Mouse (Mus musculus): ENCODE data around the gene Ndufa4l2. TPM values are rescaled to one million over a fixed set of nuclear protein-coding genes. Genes with fewer than 3 reads are reported as not detected.

Gene Ndufa4l2
- total RNA-seq, 2 experiments from 2014 or later = 2.1 to 4.9 TPM

DNA sequence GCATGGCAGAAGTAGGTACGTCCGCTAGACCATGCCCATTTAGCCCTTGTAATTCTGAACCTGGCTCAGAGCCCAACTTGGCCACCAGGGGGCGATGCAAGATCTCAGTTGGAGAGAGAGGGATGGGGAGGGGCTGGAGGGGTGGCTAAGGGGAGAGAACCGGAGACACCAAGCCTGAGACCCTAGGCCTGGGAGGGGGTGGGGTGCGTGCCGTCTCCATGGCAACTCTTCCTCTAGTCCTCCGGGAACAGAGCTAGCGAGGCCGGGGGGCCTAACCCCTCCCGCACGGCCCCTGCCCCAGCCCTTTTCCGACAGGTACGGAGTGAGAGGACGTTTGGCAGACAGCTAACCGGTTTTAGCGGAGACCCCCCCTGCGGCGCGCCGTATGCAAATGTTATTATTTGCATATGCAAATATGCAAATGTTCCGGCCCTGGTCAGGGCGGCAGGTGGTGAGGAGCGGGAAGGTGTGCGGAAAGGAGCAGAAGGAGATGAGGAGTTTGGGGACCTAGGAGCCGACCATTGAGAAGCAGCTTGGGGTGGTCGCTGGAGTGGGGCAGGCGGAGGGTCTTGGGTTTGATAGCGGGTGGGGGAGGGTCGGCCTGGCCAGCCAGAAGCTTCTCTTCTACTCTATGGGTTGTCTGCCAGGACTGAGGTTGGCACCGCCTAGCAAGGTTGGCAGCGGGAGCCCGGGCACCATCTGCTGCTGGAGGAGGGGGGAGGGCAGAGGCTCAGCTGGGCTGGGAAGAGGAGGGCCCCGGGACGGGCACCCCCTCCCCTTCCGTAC, 5.5 kb upstream of the Ndufa4l2 start:
- DNase-seq (ENCODE audit: low spot score in 2 of 2) = peak; percentile 71 to 79
- intact Hi-C loops (cut with DNase I) = loop anchor here (1.0 kb wide), 1 partner anchor 29 kb away; no protein-coding TSS in a partner anchor

DNA sequence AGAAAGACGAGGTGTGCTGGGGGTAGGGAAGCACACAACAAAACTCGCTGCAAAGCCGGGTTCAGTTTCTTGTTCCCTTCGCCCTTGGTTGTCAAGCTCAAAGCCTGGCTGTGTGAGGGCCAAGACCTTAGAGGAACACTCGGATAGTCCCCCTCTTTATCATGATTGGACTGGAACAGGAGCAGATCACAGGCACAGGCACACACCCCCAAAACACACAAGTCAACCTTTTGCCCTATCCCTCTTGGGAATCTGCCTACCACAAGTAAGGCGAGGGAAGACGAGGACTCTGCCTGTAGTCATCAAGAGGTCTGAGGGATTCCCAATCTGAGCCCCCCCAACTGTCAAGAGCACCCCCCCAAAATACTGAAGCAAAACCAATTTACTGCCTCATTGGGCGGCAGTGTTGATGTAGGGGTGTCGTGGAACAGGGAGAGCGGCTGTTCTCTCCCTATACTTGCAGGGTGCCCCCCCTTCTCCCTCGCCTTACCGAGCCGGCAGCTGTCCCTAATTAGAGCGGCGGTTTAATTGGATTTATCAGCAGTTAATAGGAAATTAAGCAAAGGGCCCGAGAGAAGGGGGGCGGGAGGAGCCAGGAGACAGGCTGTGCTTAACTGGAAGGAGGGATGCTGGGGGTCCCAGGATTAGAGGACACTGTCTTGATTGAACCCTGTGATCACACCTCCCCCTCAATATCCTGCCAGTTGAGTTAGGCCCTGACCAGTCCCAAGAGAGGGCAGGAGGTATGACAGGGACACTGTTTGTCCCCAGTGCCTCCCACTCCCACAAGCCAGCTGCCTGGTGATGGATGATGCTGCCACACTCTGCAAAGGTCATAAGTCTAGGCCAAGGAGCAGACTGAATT, 4.7 kb upstream of the Ndufa4l2 start:
- intact Hi-C loops (cut with DNase I) = loop anchor here (1.0 kb wide), 1 partner anchor 28 kb away; no protein-coding TSS in a partner anchor
- no peak for DNase-seq (ENCODE audit: low spot score in 2 of 2)

DNA sequence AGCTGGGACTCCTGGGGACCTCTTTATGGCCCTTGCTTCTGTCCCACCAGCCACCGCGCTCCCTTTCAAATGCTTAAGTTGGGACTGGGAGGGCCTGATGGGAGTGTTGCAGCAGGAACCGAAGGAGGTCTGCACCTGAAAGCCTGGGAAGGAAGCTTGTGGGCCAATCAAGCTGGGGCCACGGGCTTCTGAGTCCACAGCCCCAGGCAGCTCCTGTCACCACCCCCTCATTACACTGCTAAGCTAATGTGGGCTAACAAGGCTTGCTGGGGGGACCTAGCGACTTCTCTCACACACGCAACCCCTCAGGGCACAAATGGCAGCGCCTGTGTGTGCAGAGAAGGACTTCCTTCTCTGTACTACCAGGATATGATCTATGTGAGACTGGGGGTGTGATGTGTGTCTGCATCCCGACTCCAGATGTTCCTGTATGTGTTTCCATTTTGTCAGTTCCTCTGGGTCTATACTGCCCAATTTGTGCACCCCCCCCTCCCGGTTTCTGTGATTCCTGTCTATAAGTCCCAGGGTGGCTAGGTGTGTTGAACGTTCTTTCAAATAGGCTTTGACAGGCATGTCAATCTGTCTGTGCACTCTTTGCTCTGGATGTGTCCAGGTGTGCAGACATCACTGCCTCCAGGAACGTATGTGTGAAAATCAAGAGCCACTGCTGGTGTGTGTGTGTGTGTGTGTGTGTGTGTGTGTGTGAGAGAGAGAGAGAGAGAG, 3.7 kb upstream of the Ndufa4l2 start:
- DNase-seq (ENCODE audit: low spot score in 2 of 2) = no peak
- intact Hi-C loops (cut with DNase I) = no loop called here

DNA sequence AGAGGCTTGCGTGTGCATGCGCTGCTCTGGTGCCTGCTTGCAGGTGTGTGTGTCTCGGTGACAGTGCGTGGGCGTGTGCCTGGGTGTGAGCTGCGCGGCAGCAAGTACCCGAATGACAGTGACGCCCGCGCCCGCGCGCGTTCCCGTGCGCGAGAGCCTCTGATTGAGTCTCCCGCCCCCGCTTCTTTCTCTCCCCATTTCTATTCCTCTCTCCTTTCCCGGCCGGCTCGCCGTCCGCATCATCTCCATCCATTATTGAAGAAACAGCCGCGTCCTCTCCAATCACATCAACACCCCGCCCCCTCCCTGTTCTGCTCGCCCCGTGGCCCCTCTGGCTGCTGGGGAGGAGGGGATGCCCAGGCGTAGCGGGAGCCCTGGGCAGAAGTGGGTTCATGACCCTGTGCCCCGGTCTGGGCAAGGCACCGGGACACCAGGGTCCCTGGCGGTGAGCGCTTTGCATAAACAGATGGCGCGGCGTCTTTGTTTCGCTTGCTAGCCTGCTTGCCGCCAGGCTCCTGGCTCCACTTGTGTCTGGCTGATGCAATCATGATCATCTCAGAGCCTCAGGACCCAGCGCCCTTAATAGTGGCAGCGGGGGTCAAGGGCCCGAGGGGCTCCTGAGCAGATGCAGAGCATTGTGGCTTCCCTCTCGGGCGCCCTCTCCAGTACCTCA, 3.0 kb upstream of the Ndufa4l2 start:
- peak; percentile 87 for DNase-seq (ENCODE audit: low spot score in 2 of 2)
- intact Hi-C loops (cut with DNase I) = no loop called here

DNA sequence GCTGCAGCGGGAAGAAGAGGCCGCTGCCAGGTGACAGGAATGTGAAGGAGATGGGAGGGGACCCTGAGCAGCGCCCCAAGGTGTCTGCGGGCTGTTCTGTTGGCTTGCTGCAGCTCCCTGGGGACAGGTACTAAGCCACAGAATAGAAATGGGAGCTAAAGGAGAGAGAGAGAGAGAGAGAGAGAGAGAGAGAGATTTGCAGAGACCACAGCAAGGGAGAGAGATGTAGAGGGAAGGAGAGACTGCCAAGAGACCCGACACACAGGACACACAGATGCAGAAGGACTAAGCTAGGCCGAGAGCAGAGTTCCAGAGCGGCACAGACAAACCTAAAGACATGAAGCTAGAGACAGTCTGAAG, 2.5 kb upstream of the Ndufa4l2 start:
- intact Hi-C loops (cut with DNase I) = no loop called here
- no peak for DNase-seq (ENCODE audit: low spot score in 2 of 2)

DNA sequence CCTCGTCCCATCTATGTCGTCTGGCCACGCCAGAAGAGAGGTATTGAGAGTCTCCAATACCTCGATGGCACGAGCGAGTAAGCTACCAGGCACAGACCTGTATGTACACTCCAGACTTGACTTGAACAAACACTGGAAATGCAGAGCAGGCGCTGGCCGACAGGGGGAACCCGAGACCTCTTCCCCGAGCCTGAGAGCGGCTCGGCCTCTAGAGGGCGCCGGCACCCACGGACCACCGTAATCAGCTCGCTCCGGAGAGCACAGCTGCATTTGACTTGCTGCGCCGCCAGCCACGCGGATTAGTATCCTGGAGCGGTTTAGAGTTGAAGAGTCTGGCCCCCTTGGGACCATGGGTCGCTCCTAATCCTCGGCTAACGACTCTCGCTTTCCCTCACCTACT, 2.0 kb upstream of the Ndufa4l2 start:
- intact Hi-C loops (cut with DNase I) = loop anchor here (1.0 kb wide), 1 partner anchor 25 kb away; no protein-coding TSS in a partner anchor
- DNase-seq (ENCODE audit: low spot score in 2 of 2) = peak; percentile 92 to 94

DNA sequence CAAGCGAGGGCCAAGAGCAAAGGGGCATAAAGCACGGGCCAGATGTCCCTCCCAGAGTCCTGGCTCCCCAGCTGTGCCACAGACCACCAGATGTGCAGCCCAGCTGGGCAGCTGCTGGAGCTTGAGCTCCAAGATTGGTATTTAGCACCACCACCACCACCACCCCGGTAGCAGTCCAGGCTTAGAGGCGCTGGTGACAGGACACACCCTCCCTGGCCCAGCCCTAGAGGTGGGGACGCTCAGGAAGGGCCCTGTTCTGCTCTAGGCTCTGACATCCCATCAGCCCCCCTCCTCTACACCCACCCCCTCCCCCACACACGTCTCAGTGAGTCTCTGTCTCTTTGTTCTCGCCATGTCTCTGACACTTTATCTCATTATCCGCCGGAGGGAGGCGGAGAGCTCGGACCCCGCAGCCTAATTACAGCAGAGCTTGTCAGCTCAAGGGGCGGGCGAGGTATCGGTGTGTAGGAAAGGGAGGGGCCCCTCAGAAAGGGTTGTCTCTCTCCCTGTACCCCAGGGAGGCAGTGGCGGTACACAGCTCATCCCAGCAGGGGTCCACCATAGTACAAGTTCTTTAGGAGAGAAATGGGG, 1.2 kb upstream of the Ndufa4l2 start:
- no peak for DNase-seq (ENCODE audit: low spot score in 2 of 2)
- intact Hi-C loops (cut with DNase I) = loop anchor here (1.0 kb wide), 1 partner anchor 25 kb away; no protein-coding TSS in a partner anchor

DNA sequence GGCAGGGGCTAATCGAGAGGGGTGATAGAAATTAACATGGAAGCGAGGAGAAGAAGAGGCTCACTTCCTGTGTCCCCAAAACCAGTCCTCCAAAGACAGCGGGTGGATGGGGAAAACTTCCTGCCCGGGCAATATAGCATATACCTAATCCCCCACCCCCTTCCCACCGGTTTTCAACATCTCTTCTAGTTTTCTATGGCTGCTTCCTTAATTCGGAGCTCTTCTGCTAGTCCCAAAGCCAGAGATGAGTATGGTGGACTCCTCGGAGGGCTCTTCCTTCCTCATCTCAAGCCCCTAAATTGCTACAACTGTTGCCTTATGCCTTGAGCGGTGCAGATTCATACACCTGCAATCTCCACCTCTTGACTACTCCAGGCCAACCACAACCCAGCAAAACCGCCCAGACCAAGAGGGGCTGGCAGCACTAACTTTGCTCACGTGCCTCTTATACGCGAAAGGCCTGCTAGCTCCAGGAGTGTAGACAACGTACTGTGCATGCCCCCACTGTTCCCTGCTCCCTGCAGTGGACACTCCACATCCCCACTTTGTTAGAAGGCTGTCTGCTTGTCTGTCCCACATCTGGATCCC, 562 bp upstream of the Ndufa4l2 start:
- DNase-seq (ENCODE audit: low spot score in 2 of 2) = no peak
- intact Hi-C loops (cut with DNase I) = no loop called here

DNA sequence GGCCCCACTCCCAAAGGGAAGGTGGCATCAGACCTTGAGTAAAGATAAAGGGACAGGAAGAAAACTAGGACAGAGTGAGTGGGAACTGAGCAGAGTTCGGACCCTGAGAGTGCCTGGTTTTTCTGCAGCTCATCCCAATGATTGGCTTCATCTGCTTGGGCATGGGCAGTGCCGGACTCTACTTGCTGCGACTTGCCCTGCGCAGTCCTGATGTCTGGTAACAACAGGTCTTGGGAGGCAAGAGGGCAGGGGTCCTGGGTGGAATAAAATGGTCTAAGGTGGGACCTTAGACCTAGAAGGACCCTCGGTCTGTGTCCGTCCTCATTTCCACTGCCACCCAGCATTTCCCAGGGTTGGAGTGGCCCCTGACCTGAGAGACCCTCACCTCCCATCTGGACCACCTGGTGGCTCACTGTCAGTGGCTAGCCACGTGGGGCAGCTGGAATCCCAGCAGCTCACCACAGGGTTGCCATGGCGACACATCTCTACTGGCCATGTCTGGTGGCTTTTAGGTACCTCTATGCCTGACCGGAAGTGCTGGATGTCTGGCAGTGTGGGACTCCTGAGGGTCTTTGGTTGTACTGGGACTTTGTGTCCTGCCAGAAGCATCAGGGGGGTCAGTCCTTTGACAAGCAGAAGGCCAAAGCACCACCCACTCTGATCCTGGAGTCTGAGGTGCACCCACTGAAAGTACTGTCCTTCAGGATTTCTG, 660 bp downstream of the Ndufa4l2 start:
- intact Hi-C loops (cut with DNase I) = no loop called here
- no peak for DNase-seq (ENCODE audit: low spot score in 2 of 2)

DNA sequence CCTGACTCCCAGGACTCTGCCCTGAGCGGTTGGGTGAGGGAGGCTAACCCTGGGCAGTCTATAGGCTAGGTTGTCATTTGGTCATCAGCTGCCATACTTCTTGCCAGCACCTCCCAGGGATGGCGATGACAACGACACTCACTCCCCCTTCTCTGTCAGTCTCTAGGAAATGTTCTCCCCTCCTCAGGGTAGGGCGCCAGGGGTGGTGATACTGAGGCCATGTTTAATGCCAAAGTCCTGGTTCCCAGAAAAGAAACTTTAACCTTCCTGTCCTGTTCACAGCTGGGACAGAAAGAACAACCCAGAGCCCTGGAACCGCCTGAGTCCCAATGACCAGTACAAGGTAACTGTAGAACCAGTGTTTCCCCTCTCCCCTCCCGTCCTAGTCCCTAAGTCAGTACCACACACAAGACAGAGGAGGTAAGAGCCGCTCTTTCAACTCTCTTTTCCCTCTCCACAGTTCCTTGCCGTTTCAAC, 1.3 kb downstream of the Ndufa4l2 start:
- no peak for DNase-seq (ENCODE audit: low spot score in 2 of 2)

DNA sequence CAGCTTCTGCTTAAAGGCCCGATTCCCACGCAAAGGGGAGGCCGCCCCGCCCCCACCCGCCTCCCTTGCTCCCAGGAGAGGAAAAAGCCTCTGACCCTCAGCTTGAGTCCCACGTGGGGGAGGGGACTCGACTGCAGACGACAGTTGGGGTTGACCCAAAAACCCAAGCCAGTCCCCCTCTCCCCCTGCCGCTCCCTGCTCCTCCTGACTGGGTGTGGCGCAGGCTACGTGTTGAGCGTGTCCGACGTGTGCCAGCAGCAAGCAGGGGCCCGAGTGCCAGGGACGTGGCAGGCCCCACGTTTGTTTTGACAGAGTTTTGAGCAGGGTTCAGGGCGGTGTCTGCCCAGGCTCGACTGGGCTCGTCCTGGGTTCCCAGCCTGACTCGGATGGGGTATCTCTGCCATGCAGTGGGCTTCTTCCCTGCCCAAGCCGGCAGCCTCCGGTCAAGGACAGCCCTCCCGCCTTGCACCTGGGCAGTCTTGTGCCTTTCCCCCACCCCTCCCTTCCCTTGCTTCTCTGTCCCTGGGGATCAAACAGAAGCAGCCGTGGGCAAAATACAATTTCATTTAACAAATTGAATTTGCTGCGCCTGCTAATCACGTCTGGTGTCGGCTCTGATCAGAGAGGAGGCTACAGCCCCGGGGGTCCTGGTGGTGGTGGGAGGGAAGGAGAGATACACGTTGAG, 2.0 kb downstream of the Ndufa4l2 start:
- DNase-seq (ENCODE audit: low spot score in 2 of 2) = no peak
- intact Hi-C loops (cut with DNase I) = no loop called here

More for the DNA sequence above, 1.3 kb downstream of the Ndufa4l2 start:
- intact Hi-C loops (cut with DNase I) = no loop called here

DNA sequence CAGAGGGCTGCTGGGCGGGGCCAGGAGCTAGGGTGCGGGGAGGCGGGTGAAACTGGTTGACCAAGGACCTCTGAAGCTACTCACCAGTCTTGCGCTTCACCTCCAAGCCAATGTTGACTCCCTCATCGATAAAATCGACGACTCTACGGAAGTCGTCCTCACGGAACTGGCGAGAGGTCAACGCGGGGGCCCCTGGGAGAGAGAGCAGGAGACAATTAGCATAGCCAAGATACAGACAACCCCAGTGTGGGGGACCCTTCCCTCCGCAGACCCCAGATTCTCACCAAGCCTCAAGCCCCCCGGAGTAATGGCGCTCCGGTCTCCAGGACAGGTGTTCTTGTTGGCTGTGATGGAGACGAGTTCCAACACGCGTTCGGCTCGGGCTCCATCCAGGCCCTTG, 3.2 kb downstream of the Ndufa4l2 start:
- DNase-seq (ENCODE audit: low spot score in 2 of 2) = no peak
- intact Hi-C loops (cut with DNase I) = no loop called here

DNA sequence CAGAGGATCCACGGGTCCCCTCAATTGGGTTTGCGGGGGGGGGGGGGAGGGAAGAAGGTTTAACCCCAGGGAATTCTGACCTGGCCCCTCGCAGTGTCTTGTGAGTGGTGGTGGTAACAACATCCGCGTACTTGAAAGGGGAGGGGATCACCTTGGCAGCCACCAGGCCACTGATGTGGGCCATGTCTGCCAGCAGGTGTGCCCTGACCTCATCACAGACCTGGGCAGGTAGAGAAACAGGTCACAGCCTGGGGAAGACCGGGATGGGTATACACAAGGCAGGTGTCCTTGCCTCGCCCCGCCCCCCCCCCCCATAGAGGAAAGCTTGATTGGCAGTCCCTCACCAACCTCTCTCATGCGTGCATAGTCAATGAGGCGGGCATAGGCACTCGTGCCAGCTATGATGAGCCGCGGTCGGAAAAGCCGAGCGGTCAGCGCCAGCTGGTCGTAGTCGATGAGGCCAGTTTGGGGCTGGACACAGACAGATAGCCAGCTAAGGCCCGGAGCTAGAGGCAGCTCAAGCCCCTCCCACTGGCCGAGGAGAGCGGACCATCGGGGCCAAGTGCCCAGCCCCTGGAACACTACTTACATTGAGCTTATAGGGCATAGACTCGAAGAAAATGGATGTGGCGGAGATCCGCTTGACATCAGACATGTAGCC, 4.4 kb downstream of the Ndufa4l2 start:
- no peak for DNase-seq (ENCODE audit: low spot score in 2 of 2)
- intact Hi-C loops (cut with DNase I) = no loop called here

DNA sequence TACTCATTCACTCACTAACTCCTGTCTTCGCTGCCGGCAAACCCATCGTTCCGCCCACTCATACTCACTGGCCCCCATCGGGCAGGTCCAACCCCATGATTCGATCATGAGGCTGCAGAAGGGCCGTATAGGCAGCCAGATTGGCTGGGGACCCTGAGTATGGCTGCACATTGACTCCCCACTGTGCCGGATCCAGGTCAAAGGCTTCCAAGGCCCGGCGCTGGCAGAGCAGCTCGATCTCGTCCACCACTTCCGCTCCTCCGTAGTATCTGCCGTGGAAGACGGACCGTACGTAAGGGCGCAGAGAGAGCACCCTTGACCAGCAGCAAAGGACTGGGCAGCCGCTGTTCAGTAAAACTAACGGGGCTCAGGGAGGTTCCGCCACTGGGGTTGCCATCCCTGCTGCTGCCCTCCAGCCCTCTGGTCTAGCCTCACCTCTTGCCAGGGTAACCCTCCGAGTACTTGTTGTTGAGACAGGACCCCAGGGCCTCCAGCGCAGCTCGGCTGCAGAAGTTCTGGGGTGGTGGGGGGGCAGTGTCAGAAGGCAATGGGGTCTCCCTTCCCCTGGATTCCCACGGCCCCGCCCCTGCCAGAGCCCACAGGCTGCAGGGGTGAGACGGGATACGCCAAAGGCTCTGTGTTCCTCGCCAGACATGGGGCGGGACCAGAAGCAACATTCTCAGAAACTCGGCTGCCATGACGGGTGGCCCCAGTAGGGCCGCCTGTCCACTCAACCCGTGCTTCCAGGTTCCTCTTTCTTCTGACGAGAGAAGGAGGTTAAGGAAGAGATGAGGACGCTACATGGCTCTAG, 5.3 kb downstream of the Ndufa4l2 start:
- intact Hi-C loops (cut with DNase I) = no loop called here
- no peak for DNase-seq (ENCODE audit: low spot score in 2 of 2)

DNA sequence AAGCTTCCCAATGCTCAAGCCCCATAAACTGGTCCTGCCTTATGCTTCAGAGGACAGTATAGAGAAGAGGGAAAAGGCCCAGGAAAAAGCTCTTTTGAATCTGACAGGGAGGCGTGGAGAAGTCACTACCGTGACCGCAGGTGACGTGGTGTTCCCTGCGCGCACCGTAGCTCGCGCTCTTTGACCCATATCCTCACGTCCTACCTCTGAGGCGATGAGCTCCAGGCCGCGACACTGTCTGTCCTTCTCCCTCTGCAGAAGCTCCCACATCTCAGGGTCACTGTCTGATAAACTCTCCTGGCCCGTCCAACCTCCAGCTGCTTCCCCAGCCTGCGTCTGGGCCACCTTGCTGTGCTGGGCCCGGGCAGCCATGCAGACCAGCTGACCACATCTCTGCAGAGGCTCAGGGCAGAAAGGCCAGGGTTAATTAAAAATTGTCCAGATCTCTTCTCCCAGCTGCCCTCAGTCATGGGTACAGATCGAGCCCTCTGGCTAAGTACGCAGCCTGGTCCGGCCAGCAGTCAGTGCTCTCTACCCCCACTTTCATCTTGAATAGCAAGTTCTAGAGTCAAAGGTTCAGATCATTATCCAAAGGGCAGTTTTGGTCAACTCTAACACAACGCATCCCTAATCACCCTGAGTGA, 6.1 kb downstream of the Ndufa4l2 start:
- intact Hi-C loops (cut with DNase I) = no loop called here
- no peak for DNase-seq (ENCODE audit: low spot score in 2 of 2)

DNA sequence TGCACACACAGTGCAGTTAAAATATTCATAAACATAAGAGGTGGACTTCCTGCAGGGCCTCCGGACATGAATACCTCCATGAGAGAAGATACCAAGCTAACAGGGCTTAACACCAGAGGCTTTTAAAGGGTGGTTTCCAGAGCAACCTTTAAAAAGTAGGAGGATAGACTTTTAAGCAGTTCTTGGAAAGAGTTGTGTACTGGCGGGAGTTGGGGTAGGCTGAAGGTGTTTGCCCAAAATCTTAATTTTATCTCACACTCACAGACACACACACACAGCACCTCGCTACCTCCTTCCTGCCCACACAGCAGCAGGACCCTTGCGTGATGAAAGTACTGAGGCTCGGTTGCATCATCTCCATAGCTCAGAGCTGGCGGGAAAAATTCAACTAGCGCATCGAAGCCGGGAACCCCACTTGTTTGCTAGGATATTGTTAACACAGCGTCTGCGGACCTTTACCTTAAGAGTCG, 6.9 kb downstream of the Ndufa4l2 start:
- intact Hi-C loops (cut with DNase I) = no loop called here

More for the DNA sequence above, 6.9 kb downstream of the Ndufa4l2 start:
- DNase-seq (ENCODE audit: low spot score in 2 of 2) = no peak
